Mouse (Mus musculus): ENCODE measurements around the gene Tmprss6. TPM values are rescaled to one million over a fixed set of nuclear protein-coding genes. Genes with fewer than 3 reads are reported as not detected.

Tmprss6 gene
- polyA plus RNA-seq, 1 experiment from 2014 or later: 0.28 TPM

DNA sequence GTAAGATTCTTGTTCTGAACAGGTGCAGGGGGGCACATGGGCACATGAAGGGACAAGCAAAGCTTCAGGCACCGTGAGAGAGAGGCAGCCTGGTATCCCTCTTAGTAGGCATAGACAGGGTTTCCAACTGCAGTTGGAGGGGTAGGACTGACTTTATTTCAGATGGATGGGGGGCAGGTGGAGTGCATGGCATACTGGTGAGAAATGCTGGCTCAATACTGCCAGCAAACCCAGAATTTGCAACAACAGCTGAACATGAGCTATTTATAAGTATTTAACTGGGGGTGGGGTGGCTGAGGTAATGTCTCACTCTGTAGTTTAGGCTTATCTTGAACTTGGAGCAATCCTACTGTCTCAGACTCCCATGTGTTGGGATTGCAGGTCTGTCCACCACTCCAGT lies 35.6 kb upstream of the Tmprss6 start:
- Histone ChIP-seq H3K9me3 (no peaks in the 10 kb centered on the region), H3K27me3 (no peaks in the 10 kb centered on the region), H3K36me3 (no peaks in the 10 kb centered on the region), H3K4me3 (no peak overlapping the region), H3K4me1 (replicated peaks) (no peaks in the 10 kb centered on the region), H3K27ac (replicated peaks) (no peak overlapping the region), H3K9ac (no peak overlapping the region), H3K4me2 (no peak overlapping the region)
- WGBS: 72% methylated on average over 1 of the region's 1 CpGs
- ATAC-seq (ENCODE audit: low read depth): no peak

DNA sequence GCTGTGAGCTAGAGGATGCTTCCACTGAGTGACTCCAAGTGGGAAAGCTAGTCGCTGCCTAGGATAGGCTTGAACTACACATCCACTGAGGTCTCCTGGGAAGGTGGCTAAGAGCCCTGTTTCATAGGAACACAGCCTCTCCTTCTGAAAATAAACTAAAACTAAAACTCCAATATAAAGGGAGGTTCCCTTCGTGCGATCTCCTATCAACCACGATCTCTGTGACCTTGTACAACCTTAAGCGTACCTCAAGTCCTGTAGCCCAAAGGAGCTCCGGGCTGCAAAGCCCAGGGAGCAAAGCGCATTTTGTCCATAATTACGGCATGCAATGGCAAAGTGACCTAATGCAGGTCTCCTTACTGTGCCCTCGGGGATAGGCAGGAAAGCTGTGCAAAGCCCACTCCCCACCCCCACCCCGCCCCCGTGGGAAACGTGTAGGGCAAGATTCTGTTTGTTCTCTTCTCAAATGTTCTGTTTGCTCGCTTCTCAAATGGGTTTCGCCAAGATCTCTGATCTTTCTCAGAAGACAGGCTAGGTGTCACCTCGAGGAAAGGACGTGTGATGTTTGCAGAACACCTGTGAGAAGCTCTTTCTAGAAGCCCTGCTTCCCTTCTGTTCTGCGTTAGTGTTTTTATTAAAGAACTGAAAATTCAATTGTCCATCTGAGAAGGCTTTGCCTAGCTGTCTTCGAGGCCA lies 34.2 kb upstream of the Tmprss6 start:
- Histone ChIP-seq H3K36me3 (no peaks in the 10 kb centered on the region), H3K9ac (no peak overlapping the region)

DNA sequence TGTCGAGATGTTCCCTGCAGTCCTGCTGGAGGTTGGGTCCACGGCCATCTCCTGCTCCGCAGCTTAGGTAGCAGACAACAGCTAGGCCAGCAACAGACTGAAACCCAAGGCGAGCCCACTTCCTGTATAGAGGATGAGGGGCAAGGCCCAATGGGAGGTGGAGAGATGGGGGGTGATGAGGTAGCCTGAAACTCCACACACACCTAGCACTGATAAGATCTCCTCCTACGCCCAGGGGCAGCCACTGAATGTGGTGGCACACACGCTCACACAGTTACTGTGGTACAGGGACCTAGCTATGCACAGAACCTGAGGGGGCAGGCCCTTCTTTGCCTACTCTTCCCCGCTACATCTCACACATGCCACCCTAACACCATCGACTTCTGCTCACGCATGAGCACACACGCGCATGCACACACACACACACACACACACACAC lies 26.6 kb upstream of the Tmprss6 start, which contains the start of gene Il2rb:
Gene Il2rb, minus strand, starts transcription at position 304 of the 439 bp plus-strand sequence.
- Histone ChIP-seq H3K9me3 (no peaks in the 10 kb centered on the region), H3K4me2 (no peak within 1 kb of the TSS), H3K9ac (no peak within 1 kb of the TSS), H3K4me3 (no peak within 1 kb of the TSS), H3K4me1 (replicated peaks) (no peaks in the 10 kb centered on the region), H3K27ac (replicated peaks) (no peak within 1 kb of the TSS), H3K27me3 (no peaks in the 10 kb centered on the region), H3K36me3 (no peaks in the 10 kb centered on the region)
- WGBS: 89% methylated on average over 11 of the region's 11 CpGs
- ATAC-seq (ENCODE audit: low read depth): no peak

More for the DNA sequence above, 34.2 kb upstream of the Tmprss6 start:
- H3K27me3 ChIP-seq: no peaks in the 10 kb centered on the region
- WGBS: 88% methylated on average over 18 of the region's 18 CpGs
- no peaks in the 10 kb centered on the region for H3K4me1 ChIP-seq (replicated peaks)
- no peaks in the 10 kb centered on the region for H3K9me3 ChIP-seq
- ATAC-seq (ENCODE audit: low read depth): no peak
- no peak overlapping the region for H3K4me3 ChIP-seq
- no peak overlapping the region for H3K27ac ChIP-seq (replicated peaks)
- H3K4me2 ChIP-seq: no peak overlapping the region

DNA sequence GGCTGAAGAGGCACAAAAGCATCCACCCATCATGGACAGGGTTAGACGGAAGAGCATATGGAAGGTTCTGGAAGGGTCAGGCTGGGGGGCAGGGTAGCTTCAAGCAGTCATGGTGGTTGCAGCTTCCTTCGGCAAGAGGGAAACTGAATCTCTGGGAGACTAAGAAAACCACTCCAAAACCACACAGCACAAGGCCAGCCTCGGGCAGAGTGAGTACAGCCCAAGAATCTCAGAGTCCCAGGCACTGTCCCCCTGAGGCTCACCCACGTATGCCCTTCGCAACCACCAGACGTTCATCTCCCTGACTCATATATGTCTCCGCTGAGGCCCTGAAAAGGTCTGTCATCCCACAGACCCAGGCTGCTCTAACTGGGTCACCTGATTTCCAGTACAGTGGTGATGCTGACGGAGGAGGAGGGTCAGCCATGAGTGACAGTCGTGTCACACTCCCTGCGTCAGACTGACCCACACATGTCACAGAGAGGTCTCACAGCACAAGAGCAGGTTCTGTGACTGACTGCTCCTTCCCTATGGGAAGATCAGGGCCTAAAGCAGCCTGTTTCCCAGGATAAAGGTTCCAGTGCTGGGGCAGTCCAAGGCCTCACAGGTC lies 25.1 kb upstream of the Tmprss6 start:
- Histone ChIP-seq H3K27ac (replicated peaks) (no peak overlapping the region), H3K4me2 (no peak overlapping the region), H3K4me1 (replicated peaks) (no peaks in the 10 kb centered on the region), H3K36me3 (no peaks in the 10 kb centered on the region), H3K9me3 (no peaks in the 10 kb centered on the region), H3K27me3 (no peaks in the 10 kb centered on the region), H3K4me3 (no peak overlapping the region), H3K9ac (no peak overlapping the region)
- WGBS: 79% methylated on average over 10 of the region's 10 CpGs
- ATAC-seq (ENCODE audit: low read depth): no peak

DNA sequence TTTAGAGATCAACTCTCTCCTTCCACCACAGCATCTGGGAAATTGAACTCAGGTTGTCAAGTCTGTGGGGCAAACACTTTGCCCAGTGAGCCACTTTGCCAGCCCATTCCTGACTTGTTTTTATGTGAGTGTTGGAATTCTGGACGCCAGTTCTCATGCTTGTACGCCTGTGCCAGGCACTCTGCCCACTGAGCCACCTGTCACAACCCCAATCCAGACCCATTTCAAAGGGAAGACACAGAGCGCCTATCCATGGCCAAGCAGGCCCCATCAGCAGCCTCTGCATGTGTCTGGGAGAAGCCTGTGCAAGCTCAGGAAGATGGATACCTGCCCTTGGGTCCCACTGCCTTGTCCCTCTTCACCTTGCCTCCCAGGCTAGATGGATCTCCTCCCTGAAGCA lies 22.9 kb upstream of the Tmprss6 start:
- Histone ChIP-seq H3K27ac (replicated peaks) (no peak overlapping the region), H3K4me2 (no peak overlapping the region), H3K4me3 (no peak overlapping the region), H3K9me3 (no peaks in the 10 kb centered on the region), H3K27me3 (no peaks in the 10 kb centered on the region), H3K9ac (no peak overlapping the region), H3K4me1 (replicated peaks) (no peaks in the 10 kb centered on the region), H3K36me3 (no peaks in the 10 kb centered on the region)
- 72% methylated on average over 3 of the region's 3 CpGs for WGBS
- ATAC-seq (ENCODE audit: low read depth): no peak

DNA sequence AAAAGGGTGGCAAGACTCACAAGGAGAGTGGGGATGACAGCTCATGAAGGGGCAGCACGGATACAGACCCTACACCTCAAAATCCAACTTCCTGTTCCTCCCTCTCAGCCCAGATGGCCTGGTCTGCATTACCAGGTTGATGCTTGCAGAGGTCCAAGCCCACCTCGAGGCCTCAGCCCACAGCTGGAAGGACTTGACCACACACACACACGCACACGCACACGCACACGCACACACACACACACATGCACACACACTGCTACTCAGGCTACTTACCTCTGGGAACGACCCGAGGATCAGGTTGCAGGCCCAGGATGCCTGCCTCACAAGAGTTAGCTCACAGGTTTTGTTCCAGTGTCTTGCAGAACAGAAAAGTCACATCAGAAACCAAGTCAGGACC lies 21.5 kb upstream of the Tmprss6 start:
- Histone ChIP-seq H3K9ac (no peak overlapping the region), H3K27me3 (no peaks in the 10 kb centered on the region), H3K27ac (replicated peaks) (no peak overlapping the region), H3K4me3 (no peak overlapping the region), H3K4me1 (replicated peaks) (no peaks in the 10 kb centered on the region), H3K4me2 (no peak overlapping the region), H3K9me3 (no peaks in the 10 kb centered on the region), H3K36me3 (no peaks in the 10 kb centered on the region)
- WGBS: 86% methylated on average over 8 of the region's 8 CpGs
- ATAC-seq (ENCODE audit: low read depth): no peak

DNA sequence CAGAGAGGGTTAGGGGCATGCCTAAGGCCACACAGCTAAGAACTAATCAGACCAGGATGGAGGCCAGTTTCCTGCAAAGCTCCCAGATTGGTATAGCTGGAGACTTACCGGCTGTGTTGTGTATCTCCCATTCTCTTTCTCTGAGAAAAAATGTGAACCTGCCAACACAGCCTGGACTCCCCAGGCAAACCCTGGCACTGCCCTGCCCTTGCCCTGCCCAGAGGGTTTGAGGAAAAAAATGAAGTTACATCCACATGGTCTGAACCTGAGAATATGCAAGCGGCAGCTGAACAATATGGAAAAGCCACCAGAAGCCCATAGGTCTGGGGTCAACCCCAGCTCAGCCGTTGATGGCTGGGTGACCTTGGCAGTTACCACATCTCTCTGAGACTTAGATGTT lies 20.8 kb upstream of the Tmprss6 start:
- Histone ChIP-seq H3K4me2 (no peak overlapping the region), H3K9me3 (no peaks in the 10 kb centered on the region), H3K4me1 (replicated peaks) (no peaks in the 10 kb centered on the region), H3K36me3 (no peaks in the 10 kb centered on the region), H3K4me3 (no peak overlapping the region), H3K27me3 (no peaks in the 10 kb centered on the region), H3K27ac (replicated peaks) (no peak overlapping the region), H3K9ac (no peak overlapping the region)
- WGBS: 88% methylated on average over 3 of the region's 3 CpGs
- no peak for ATAC-seq (ENCODE audit: low read depth)

DNA sequence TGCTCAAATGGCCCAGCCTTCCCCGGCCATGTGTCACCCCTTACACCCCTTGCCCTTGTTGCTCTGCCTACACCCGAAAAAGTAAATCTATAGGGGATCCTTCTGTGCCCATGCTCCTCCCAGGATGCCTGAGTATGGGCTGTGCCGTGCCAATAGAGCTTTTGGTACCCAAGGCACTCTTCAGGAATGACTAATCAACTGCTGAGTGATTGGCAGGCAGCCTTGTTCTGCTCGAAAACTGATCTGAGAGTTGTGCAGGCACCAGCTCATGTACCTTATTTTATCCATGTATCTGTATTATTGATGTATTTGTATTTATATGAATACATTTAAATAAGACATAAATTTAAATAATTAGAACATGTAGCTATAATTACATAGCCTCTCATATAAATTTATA lies 18.6 kb upstream of the Tmprss6 start:
- H3K4me1 ChIP-seq (replicated peaks): no peaks in the 10 kb centered on the region
- H3K36me3 ChIP-seq: no peaks in the 10 kb centered on the region
- no peaks in the 10 kb centered on the region for H3K27me3 ChIP-seq
- H3K4me2 ChIP-seq: no peak overlapping the region
- no peak overlapping the region for H3K4me3 ChIP-seq
- WGBS: 71% methylated on average over 4 of the region's 4 CpGs
- H3K9me3 ChIP-seq: no peaks in the 10 kb centered on the region
- no peak for ATAC-seq (ENCODE audit: low read depth)
- H3K9ac ChIP-seq: no peak overlapping the region
- no peak overlapping the region for H3K27ac ChIP-seq (replicated peaks)

DNA sequence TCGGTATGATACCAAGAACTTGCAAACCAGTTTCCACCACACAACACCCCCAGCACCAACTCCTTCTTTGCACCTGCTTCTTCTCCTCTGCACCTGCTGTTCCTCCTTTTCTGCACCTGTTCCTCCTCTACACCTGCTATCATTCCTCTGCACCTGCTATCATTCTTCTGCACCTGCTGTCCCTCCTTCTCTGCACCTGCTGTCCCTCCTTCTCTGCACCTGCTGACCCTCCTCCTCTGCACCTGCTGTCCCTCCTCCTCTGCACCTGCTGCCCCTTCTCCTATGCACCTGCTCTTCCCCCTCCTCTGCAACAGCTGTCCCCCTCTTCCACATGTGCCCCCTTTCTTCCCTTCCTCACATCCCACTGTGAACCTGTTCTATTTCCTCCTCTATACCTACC lies 18.1 kb upstream of the Tmprss6 start:
- no peak overlapping the region for H3K27ac ChIP-seq (replicated peaks)
- no peak for ATAC-seq (ENCODE audit: low read depth)
- H3K4me1 ChIP-seq (replicated peaks): no peaks in the 10 kb centered on the region
- H3K36me3 ChIP-seq: no peaks in the 10 kb centered on the region
- no peaks in the 10 kb centered on the region for H3K9me3 ChIP-seq
- no peak overlapping the region for H3K4me3 ChIP-seq
- H3K9ac ChIP-seq: no peak overlapping the region
- H3K4me2 ChIP-seq: no peak overlapping the region
- no peaks in the 10 kb centered on the region for H3K27me3 ChIP-seq
- 81% methylated on average over 1 of the region's 1 CpGs for WGBS

DNA sequence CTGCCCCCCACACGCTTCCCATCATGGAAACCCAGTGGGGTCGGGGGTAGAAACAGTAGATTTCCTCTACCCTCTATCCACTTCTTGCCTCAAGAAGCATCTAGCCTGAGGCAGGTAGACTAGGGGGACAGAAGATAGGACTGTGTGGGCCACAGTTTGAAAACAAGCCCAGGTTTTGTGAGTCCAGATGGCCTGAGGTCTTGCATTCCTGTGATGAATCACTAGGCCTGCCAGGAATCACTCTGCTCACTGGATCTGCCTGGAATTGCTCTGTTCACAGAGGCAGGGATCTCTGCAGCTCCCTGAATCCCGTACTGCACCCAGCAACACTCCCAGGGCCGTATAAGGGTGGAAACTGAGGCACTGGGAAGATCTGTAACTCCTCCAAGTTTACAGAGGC lies 14.9 kb upstream of the Tmprss6 start:
- Histone ChIP-seq H3K4me2 (no peak overlapping the region), H3K4me3 (no peak overlapping the region), H3K27ac (replicated peaks) (no peak overlapping the region), H3K27me3 (no peaks in the 10 kb centered on the region), H3K4me1 (replicated peaks) (no peaks in the 10 kb centered on the region), H3K36me3 (no peaks in the 10 kb centered on the region), H3K9ac (no peak overlapping the region), H3K9me3 (no peaks in the 10 kb centered on the region)
- WGBS: 75% methylated on average over 4 of the region's 4 CpGs
- no peak for ATAC-seq (ENCODE audit: low read depth)

DNA sequence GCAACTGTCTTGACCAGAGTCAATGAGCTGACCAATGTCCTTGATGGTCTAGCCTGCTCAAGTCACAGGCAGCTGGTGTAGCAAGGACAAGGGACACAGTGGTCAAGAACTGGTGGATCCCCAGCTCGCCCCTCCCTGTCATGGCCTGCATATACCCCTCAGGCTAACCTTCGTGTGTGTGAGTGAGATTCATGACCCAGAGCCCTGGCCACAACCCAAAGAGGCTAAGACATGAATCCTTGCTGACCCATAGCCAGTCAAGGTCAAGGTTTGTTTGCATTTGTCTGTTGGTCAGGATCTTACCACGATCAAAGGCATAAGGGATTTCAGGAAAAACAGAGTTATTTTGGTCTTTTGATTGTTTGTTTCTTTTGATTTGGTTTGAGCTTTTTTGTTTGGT lies 14.1 kb upstream of the Tmprss6 start:
- Histone ChIP-seq H3K9ac (no peak overlapping the region), H3K4me1 (replicated peaks) (no peaks in the 10 kb centered on the region), H3K27ac (replicated peaks) (no peak overlapping the region), H3K4me2 (no peak overlapping the region), H3K4me3 (no peak overlapping the region), H3K9me3 (no peaks in the 10 kb centered on the region), H3K36me3 (no peaks in the 10 kb centered on the region), H3K27me3 (no peaks in the 10 kb centered on the region)
- no peak for ATAC-seq (ENCODE audit: low read depth)
- 71% methylated on average over 3 of the region's 3 CpGs for WGBS

DNA sequence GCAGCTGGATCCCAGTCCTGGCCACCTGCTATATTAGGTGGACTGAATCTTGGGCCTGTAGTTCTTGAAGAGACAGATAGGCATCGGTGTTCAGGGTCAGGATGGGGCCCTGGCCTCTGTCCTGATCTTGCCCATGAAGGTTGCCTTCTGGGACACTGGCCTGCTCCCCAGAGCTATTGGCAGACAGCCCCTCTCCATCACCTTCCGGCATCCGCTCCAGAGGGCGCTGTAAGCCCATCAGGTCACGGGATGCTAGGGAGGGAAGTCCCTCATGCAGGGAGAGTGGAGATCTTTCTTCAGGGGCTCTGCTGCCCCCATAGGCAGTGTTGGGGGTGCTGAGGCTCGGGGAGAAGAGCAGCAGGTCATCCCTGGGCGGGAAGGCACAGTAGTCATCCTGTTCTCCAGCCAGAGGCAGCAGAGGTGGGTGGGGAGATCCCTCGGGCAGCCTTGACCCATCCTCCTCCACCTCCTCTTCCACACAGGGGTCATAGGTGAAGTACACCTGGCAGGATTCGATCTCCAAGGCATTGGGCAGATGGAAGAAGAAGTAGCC lies 13.1 kb upstream of the Tmprss6 start:
- no peak overlapping the region for H3K27ac ChIP-seq (replicated peaks)
- ATAC-seq (ENCODE audit: low read depth): no peak
- H3K4me3 ChIP-seq: no peak overlapping the region
- no peaks in the 10 kb centered on the region for H3K36me3 ChIP-seq
- 56% methylated on average over 9 of the region's 9 CpGs for WGBS
- H3K4me1 ChIP-seq (replicated peaks): no peaks in the 10 kb centered on the region
- H3K9me3 ChIP-seq: no peaks in the 10 kb centered on the region
- H3K9ac ChIP-seq: no peak overlapping the region
- no peaks in the 10 kb centered on the region for H3K27me3 ChIP-seq
- no peak overlapping the region for H3K4me2 ChIP-seq

DNA sequence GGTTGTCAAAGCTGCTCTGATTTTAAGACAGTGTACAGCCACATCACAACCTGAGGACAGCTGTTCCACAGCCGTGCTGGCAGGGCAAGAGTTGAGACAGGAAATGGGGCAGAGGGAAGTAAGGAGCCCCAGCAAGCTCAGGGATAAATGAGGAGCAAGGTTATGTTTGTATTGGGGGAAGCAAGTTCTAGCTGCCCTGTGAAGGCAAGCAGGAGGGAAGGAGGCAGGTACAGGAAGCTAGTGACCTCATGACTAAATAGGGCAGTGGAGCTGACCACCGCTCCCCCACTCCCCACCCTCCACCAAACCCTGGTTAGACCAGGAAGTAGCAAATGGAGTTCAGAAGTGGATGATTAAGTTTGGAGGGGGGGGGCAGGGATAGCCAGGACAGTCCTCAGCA lies 12.6 kb upstream of the Tmprss6 start:
- no peak for ATAC-seq (ENCODE audit: low read depth)
- 79% methylated on average over 2 of the region's 2 CpGs for WGBS
- no peak overlapping the region for H3K4me2 ChIP-seq

More for the DNA sequence above, 12.6 kb upstream of the Tmprss6 start:
- no peak overlapping the region for H3K9ac ChIP-seq
- no peak overlapping the region for H3K4me3 ChIP-seq
- H3K27me3 ChIP-seq: no peaks in the 10 kb centered on the region
- H3K27ac ChIP-seq (replicated peaks): no peak overlapping the region
- H3K4me1 ChIP-seq (replicated peaks): no peaks in the 10 kb centered on the region
- no peaks in the 10 kb centered on the region for H3K36me3 ChIP-seq
- no peaks in the 10 kb centered on the region for H3K9me3 ChIP-seq

Data from neural tube, embryonic 13.5 days (tissue).